ENCODE assay signal across 8 mouse cellular contexts in the genomic region with DNA sequence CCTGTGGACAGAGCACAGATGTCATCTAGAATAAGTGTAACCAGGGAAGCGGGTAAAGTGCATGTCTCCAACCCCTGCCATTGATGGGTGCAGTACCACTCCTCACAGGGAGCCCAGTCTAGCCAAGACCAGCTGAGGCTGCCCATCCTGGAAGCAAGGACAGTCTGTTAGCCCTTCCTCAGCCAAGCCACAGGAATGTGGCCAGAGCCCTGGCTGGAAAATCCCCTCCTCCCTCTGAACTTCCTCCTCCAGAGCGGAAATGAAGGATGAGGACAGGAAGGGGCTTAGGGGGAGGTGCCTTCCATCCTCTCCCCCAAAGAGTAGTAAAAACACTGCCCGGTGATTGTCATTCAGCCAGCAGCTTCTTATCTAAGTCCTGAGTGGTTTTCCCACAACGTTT.
DNase-seq lines count a peak whose midpoint lies in the region; ATAC-seq and TF ChIP-seq lines count a peak whose summit lies in the region.

No protein-coding gene starts in this region.

- peaks cover 45% of the 10 kb centered on the region for H3K4me1 ChIP-seq in embryonic facial prominence, embryonic 12.5 days
- peaks cover 17% of the 10 kb centered on the region for H3K4me1 ChIP-seq in lung, postnatal 0 days (ENCODE audit: insufficient read depth, low read depth, low read length)

- peak overlapping the region; percentile 69 for H3K27ac ChIP-seq in gastrocnemius, adult 2 months
- H3K27ac ChIP-seq in embryonic facial prominence, embryonic 12.5 days: peak overlapping the region; percentile 90
- H3K27ac ChIP-seq in lung, postnatal 0 days (ENCODE audit: low read length): peak overlapping the region; percentile 78

- H3K36me3 ChIP-seq in embryonic facial prominence, embryonic 12.5 days: no peaks in the 10 kb centered on the region
- no peaks in the 10 kb centered on the region for H3K36me3 ChIP-seq in lung, postnatal 0 days (ENCODE audit: insufficient read depth, low read length)

- no peak overlapping the region for H3K4me2 ChIP-seq in embryonic facial prominence, embryonic 12.5 days (replicated peaks)
- no peak overlapping the region for H3K4me2 ChIP-seq in lung, postnatal 0 days (replicated peaks; ENCODE audit: low read depth, low read length)

- H3K4me3 ChIP-seq in gastrocnemius, adult 2 months: no peak overlapping the region
- no peak overlapping the region for H3K4me3 ChIP-seq in embryonic facial prominence, embryonic 12.5 days
- H3K4me3 ChIP-seq in lung, postnatal 0 days (ENCODE audit: low read depth, low read length): no peak overlapping the region

- 55% methylated on average over 4 of the region's 4 CpGs for WGBS in embryonic facial prominence, embryonic 12.5 days
- WGBS in lung, postnatal 0 days: 24% methylated on average over 4 of the region's 4 CpGs

- no peak for ATAC-seq in embryonic facial prominence, embryonic 12.5 days (ENCODE audit: insufficient number of reproducible peaks, insufficient read depth, low FRiP score, low TSS enrichment)
- peak; percentile 83 for ATAC-seq in lung, postnatal 0 days
- no peak for ATAC-seq in inflammation-experienced regulatory T-cells, adult 6 months

- TF ChIP-seq EP300 in lung, postnatal 0 days (IDR thresholded peaks at IDR 0.05): peak; percentile 73

- H3K27me3 ChIP-seq in embryonic facial prominence, embryonic 12.5 days: no peaks in the 10 kb centered on the region
- no peaks in the 10 kb centered on the region for H3K27me3 ChIP-seq in lung, postnatal 0 days (replicated peaks; ENCODE audit: insufficient read depth, low read length)

- no peak for TF ChIP-seq CTCF in gastrocnemius, adult 2 months (IDR thresholded peaks at IDR 0.05)
- no peak for TF ChIP-seq CTCF in lung, postnatal 0 days (IDR thresholded peaks at IDR 0.05)

- H3K9me3 ChIP-seq in embryonic facial prominence, embryonic 12.5 days: no peaks in the 10 kb centered on the region
- no peaks in the 10 kb centered on the region for H3K9me3 ChIP-seq in lung, postnatal 0 days (ENCODE audit: low read length)

- intact Hi-C loops in gastrocnemius, adult 2 months (cut with DNase I): no loop called here

- H3K9ac ChIP-seq in embryonic facial prominence, embryonic 12.5 days: no peak overlapping the region
- no peak overlapping the region for H3K9ac ChIP-seq in lung, postnatal 0 days (replicated peaks; ENCODE audit: low read depth)

- DNase-seq in gastrocnemius, adult 2 months: peak; percentile 45
- DNase-seq in gastrocnemius, adult 8-10 months (ENCODE audit: low spot score in 2 of 2): no peak
- peak; percentile 58 for DNase-seq in kidney, adult 18-20 months
- DNase-seq in lung, postnatal 0 days (ENCODE audit: low spot score): peak; percentile 84
- DNase-seq in left cerebral cortex, adult 18-20 months (ENCODE audit: low spot score in 2 of 2): no peak
- DNase-seq in thymus, postnatal 4 days: no peak

Comparison
In these comparisons a context has a peak if more than half of its experiments do, and no peak if none do; other contexts are left out.
1. DNase-seq: peak in gastrocnemius, adult 2 months (single experiment), kidney, adult 18-20 months (single experiment) and lung, postnatal 0 days (single experiment); none in gastrocnemius, adult 8-10 months (0 of 2), left cerebral cortex, adult 18-20 months (0 of 2) and thymus, postnatal 4 days (single experiment).
2. Peak in every context shown above with its lines, with median percentiles within 50 percentile points of each other: H3K27ac ChIP-seq.